Mouse (Mus musculus) heart, postnatal 0 days (tissue): Measurements from ENCODE around the gene Tacr2.

ENCODE experiments used
- CTCF ChIP-seq: IDR thresholded peaks from 2 replicates; pipeline ENCODE4 v1.5.1; 2016; ENCODE audit warnings: antibody characterized with exemption, control low read depth, low read depth
- EP300 ChIP-seq: IDR thresholded peaks from 2 replicates; pipeline ENCODE4 v1.6.1; 2016; ENCODE audit warnings: antibody characterized with exemption, low read depth

DNA sequence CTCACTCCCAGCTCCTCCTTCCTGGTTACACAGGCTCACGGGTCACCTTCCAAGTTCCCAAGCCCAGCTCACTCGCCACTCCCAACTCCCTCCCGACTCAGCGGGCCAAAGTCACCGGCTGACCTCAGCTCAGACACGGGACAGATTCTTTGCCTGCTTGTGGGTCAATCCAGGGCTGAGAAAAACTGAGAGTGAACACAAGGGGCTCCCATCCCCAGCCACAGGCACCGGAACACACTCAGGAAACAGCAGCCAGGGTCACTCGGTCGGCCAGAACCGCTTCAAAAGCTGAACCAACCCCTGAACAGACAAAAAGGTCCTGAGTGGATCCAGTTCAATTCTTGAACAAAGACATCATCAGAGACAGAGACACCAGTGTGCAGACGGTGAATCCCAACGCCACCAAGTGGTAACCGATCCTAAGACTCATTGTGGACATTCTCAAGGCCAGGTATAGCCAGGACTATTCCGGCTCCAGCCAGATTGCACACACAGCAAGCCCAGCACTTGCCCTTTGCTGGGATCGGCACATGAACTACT, 61.7 kb downstream of the Tacr2 start:
- no peak for TF ChIP-seq EP300
- no peak for TF ChIP-seq CTCF
